Mouse (Mus musculus) kidney, embryonic 14.5 days (tissue): Measurements from ENCODE around the gene Zbtb17. TPM values are rescaled to one million over a fixed set of nuclear protein-coding genes. Genes with fewer than 3 reads are reported as not detected.

Experiments
- ATAC-seq: fragments of 200-750 bp; cut with Nextera tagmentation; 2 replicates; pipeline ENCODE4 v1.8.0; 2017; ENCODE audit warnings: moderate number of reproducible peaks, mild to moderate bottlenecking, moderate TSS enrichment, moderate library complexity; ENCODE audit not compliant: low FRiP score, low TSS enrichment
- H3K27ac ChIP-seq: fragments of 300-500 bp; sonication (generic); 2 replicates; pipeline ENCODE4 v1.5.1; 2014; ENCODE audit warnings: low read depth, mild to moderate bottlenecking, low read length, moderate library complexity, mixed read lengths
- H3K27me3 ChIP-seq: fragments of 300-500 bp; sonication (generic); 2 replicates; pipeline ENCODE4 v1.6.1; 2014; ENCODE audit warnings: mild to moderate bottlenecking, low read length; ENCODE audit not compliant: control insufficient read depth, insufficient read depth
- H3K36me3 ChIP-seq: fragments of 300-500 bp; sonication (generic); 2 replicates; pipeline ENCODE4 v1.6.1; 2014; ENCODE audit warnings: low read length, mixed read lengths; ENCODE audit not compliant: control insufficient read depth, insufficient read depth
- H3K4me1 ChIP-seq: fragments of 300-500 bp; sonication (generic); 2 replicates; pipeline ENCODE4 v1.6.1; 2014; ENCODE audit warnings: low read length, mixed read lengths; ENCODE audit not compliant: control insufficient read depth, insufficient read depth
- H3K4me2 ChIP-seq: fragments of 300-500 bp; sonication (generic); replicated peaks from 2 replicates; pipeline ENCODE4 v1.6.1; 2014; ENCODE audit warnings: low read depth, mild to moderate bottlenecking, low read length
- H3K4me3 ChIP-seq: fragments of 300-500 bp; sonication (generic); 2 replicates; pipeline ENCODE4 v1.5.1; 2014; ENCODE audit warnings: mild to moderate bottlenecking, low read length
- H3K9ac ChIP-seq: fragments of 300-500 bp; sonication (generic); 2 replicates; pipeline ENCODE4 v1.6.1; 2014; ENCODE audit warnings: low read depth, mild to moderate bottlenecking, low read length, moderate library complexity
- H3K9me3 ChIP-seq: fragments of 300-500 bp; sonication (generic); 2 replicates; pipeline ENCODE4 v1.6.1; 2016; ENCODE audit warnings: low read length; ENCODE audit not compliant: control insufficient read depth
- WGBS: fragments of 180-500 bp; shearing (Covaris S2); extraction: QIAGEN DNeasy Blood & Tissue Kit; methylation state at CpG from one replicate; pipeline ENCODE4 v1.1.7; 2014; 5-methylcytosine and 5-hydroxymethylcytosine counted together
- polyA plus RNA-seq: library from polyadenylated mRNA; unstranded; fragments of >200 nt; fragmentation: Nextera tagmentation; extraction: Ambion mirVana; gene quantifications from 2 replicates; pipeline ENCODE4 v1.2.1, GENCODE M21; 2014

Zbtb17 gene
- polyA plus RNA-seq, 1 experiment from 2014 or later: 37.3 TPM

DNA sequence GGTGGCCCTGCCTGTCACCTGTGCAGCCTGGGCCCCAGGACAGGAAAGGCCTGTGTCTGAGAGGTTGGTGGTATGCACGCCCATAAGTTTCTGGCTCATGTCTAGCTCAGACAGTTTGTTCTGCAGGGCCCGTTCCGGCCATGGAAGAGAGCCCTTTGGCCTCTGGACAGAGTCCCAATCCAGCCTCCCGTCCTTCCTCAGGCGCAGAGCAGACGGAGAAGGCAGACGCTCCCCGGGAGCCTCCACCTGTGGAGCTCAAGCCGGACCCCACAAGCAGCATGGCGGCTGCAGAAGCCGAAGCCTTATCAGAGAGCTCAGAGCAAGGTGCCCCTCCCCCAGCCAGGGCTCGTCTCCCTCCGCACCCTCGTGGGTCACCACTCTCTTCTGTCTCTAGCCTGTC lies 19.0 kb downstream of the Zbtb17 start:
- Histone ChIP-seq H3K27ac (no peak overlapping the region), H3K4me3 (no peak overlapping the region), H3K4me1 (peaks cover 7% of the 10 kb centered on the region), H3K27me3 (no peaks in the 10 kb centered on the region), H3K9me3 (no peaks in the 10 kb centered on the region), H3K9ac (no peak overlapping the region), H3K4me2 (no peak overlapping the region), H3K36me3 (peaks cover 75% of the 10 kb centered on the region)
- 84% methylated on average over 13 of the region's 14 CpGs for WGBS
- no peak for ATAC-seq

DNA sequence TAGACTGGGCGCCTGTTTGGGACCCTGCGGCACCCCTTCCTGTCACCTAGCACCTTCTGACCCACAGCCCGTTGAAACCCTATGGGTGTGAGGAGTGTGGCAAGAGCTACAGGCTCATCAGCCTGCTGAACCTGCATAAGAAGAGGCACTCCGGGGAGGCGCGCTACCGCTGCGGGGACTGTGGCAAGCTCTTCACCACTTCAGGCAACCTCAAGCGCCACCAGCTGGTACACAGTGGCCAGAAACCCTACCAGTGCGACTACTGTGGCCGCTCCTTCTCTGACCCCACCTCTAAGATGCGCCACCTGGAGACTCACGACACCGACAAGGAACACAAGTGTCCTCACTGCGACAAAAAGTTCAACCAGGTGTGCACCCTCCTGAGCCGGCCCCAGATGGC lies 20.3 kb downstream of the Zbtb17 start:
- H3K4me3 ChIP-seq: no peak overlapping the region
- no peaks in the 10 kb centered on the region for H3K27me3 ChIP-seq
- no peak overlapping the region for H3K9ac ChIP-seq
- no peak overlapping the region for H3K27ac ChIP-seq
- ATAC-seq: no peak
- no peaks in the 10 kb centered on the region for H3K4me1 ChIP-seq
- no peak overlapping the region for H3K4me2 ChIP-seq
- H3K9me3 ChIP-seq: no peaks in the 10 kb centered on the region
- WGBS: 82% methylated on average over 16 of the region's 16 CpGs
- peaks cover 84% of the 10 kb centered on the region for H3K36me3 ChIP-seq

DNA sequence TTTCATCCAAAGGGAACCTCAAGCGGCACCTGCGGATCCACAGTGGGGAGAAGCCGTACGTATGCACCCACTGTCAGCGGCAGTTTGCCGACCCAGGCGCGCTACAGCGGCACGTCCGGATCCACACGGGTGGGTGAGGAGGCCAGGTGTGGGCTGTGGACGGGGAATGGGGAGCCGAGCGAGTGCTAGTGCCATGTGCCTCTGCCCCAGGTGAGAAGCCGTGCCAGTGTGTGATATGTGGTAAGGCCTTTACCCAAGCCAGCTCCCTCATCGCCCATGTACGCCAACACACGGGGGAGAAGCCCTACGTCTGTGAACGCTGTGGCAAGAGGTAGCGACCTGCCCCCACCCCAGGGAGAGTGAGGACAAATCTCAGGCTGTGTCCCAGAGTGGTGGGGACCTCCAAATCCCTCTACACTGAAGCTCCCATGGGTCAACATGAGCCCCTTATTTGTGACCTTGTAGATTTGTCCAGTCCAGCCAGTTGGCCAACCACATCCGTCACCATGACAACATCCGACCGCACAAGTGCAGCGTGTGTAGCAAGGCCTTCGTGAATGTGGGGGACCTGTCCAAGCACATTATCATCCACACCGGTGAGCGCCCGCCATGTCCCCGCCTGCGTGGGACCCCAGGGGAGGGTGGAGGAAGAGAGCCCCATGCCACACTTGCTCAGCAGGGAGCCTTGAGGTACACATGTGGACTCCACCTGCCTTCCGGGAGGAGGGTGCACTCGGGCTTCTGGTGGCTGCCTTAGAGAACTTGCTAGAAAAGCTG lies 21.2 kb downstream of the Zbtb17 start:
- no peak overlapping the region for H3K27ac ChIP-seq
- H3K9me3 ChIP-seq: no peaks in the 10 kb centered on the region
- no peak overlapping the region for H3K4me2 ChIP-seq
- no peak overlapping the region for H3K9ac ChIP-seq
- H3K4me1 ChIP-seq: no peaks in the 10 kb centered on the region
- H3K4me3 ChIP-seq: no peak overlapping the region
- H3K27me3 ChIP-seq: no peaks in the 10 kb centered on the region
- 88% methylated on average over 34 of the region's 34 CpGs for WGBS
- peaks cover 85% of the 10 kb centered on the region for H3K36me3 ChIP-seq
- no peak for ATAC-seq

DNA sequence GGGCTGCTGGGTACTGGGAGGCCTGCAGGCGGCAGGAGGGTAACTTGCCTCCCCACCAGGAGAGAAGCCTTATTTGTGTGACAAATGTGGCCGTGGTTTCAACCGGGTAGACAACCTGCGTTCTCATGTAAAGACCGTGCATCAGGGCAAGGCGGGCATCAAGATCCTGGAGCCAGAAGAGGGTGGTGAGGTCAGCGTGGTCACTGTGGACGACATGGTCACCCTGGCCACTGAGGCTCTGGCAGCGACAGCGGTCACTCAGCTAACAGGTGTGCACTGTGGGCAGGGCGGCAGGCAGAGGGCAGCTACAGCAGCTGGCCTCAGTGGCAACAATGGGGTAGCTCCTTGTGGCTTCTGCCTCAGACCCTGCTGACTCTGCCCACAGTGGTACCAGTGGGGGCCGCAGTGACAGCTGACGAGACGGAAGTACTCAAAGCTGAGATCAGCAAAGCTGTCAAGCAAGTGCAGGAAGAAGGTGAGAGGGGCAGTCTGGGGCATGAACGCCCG lies 21.9 kb downstream of the Zbtb17 start:
- Histone ChIP-seq H3K9me3 (no peaks in the 10 kb centered on the region), H3K4me1 (no peaks in the 10 kb centered on the region), H3K27ac (no peak overlapping the region), H3K9ac (no peak overlapping the region), H3K36me3 (peaks cover 90% of the 10 kb centered on the region), H3K4me3 (no peak overlapping the region), H3K27me3 (no peaks in the 10 kb centered on the region), H3K4me2 (no peak overlapping the region)
- WGBS: 88% methylated on average over 16 of the region's 16 CpGs
- no peak for ATAC-seq

DNA sequence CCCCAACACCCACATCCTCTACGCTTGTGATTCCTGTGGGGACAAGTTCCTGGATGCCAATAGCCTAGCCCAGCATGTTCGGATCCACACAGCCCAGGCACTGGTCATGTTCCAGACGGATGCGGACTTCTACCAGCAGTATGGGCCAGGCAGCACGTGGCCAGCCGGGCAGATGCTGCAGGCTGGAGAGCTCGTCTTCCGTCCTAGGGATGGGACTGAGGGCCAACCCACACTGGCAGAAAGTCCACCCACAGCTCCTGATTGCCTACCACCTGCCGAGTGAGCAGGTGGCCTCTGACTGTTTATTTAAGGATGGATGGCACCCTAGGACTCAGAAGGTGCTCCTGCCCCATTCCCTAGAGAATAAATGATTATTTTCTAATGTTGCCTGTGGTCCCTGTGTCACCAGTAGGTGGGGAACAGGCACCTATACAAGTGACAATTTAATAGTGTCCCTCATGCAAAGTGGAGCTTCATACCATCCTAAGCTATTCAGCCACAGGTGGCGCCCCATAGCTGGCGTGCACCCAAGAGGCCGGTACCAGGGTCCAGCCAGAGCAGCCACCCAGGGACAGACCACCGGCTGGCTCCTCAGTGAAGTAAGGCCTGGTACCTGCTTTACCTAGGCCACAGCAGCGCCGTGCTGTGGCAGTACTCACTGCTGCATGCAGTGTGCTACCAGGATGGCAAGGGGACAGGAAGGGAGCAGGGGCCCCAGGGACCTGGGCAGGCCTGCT lies 22.6 kb downstream of the Zbtb17 start:
- 82% methylated on average over 15 of the region's 15 CpGs for WGBS
- Histone ChIP-seq H3K36me3 (peaks cover 94% of the 10 kb centered on the region), H3K4me3 (no peak overlapping the region), H3K4me1 (no peaks in the 10 kb centered on the region), H3K27me3 (no peaks in the 10 kb centered on the region), H3K27ac (no peak overlapping the region), H3K9ac (no peak overlapping the region), H3K9me3 (no peaks in the 10 kb centered on the region), H3K4me2 (no peak overlapping the region)
- no peak for ATAC-seq

DNA sequence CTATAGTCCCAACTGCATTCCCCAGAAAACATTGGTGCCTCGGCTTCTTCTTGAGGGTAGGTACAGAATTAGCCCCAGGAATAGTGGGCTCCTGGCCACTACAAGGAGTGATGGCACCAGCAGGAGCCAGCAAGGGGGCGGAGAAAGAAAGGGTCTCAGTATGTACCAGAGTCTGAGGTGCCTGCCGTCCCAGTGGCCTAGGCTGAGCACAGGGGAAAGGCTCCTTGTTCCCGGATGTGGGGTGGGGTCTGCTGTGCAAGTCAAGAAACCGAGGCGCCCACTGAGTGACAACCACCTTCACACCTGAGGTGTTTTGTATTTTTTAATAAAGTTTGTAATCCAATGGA lies 23.1 kb downstream of the Zbtb17 start:
- Histone ChIP-seq H3K27ac (no peak overlapping the region), H3K4me2 (no peak overlapping the region), H3K4me3 (no peak overlapping the region), H3K27me3 (no peaks in the 10 kb centered on the region), H3K9me3 (no peaks in the 10 kb centered on the region), H3K9ac (no peak overlapping the region), H3K36me3 (peaks cover 95% of the 10 kb centered on the region), H3K4me1 (no peaks in the 10 kb centered on the region)
- WGBS: 82% methylated on average over 6 of the region's 6 CpGs
- ATAC-seq: no peak

DNA sequence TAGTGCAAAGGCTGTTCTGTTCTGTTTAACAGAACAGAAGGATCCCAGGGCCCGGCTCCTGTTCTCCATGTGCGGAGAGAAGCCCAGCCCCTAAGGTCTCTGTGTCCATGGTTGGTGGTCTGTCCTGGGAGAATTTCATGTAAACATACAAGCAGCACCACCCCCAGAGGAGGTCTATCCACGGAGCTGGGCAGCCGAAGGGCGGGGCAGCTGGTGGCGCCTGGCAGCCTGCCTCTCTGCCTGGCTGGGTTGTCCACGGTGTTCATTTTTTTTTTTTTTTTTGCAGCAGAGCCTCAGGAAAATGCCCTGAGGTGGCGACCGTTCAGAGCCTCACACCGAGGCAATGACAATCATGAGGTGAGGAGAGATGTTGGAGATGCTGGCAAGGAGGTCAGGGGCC lies 24.1 kb downstream of the Zbtb17 start:
- H3K4me3 ChIP-seq: no peak overlapping the region
- H3K27ac ChIP-seq: no peak overlapping the region
- no peaks in the 10 kb centered on the region for H3K4me1 ChIP-seq
- H3K27me3 ChIP-seq: no peaks in the 10 kb centered on the region
- H3K4me2 ChIP-seq: no peak overlapping the region
- H3K36me3 ChIP-seq: peaks cover 96% of the 10 kb centered on the region
- ATAC-seq: no peak
- no peaks in the 10 kb centered on the region for H3K9me3 ChIP-seq
- no peak overlapping the region for H3K9ac ChIP-seq
- WGBS: 64% methylated on average over 10 of the region's 10 CpGs

DNA sequence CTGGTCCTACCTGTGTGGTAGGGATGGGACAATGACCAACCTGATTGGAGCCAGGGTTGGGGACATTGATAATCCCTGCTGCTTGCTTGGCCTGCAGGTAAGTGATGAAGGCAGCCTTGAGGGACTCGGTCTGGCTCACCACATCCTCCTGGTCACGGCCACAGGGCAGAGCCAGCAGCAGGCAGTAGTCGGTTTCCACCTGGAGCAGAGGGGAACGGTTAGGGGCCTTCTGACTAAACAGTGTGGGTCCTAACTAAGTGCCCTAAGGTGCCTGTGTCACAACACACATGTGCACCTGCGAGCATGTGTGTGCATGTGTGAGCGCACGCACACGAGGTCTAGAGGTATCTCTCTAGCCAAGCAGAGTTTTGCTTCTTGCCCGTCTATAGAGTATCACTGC lies 24.9 kb downstream of the Zbtb17 start:
- Histone ChIP-seq H3K4me1 (no peaks in the 10 kb centered on the region), H3K36me3 (peaks cover 96% of the 10 kb centered on the region), H3K27ac (no peak overlapping the region), H3K4me3 (no peak overlapping the region), H3K9ac (no peak overlapping the region), H3K4me2 (no peak overlapping the region), H3K27me3 (no peaks in the 10 kb centered on the region), H3K9me3 (no peaks in the 10 kb centered on the region)
- 90% methylated on average over 9 of the region's 9 CpGs for WGBS
- ATAC-seq: no peak

DNA sequence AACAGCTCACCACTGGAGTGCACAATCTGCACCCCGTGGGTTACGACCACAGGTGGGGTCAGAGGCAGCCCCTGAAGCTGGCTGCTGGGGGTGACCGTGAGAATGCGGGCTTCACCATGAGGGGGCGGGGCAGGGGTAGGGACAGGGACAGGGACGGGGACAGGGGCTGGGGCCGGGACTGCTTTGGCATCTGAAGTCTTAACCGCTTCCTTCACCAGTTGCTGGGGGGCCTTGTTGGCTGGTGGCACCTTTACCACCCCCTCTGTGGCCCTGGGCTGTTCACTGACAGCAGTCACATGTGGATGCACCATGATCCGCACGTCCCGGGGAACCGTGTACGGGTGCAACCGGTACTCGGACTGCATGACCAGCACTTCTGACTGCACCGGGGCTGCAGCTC lies 27.0 kb downstream of the Zbtb17 start:
- no peaks in the 10 kb centered on the region for H3K27me3 ChIP-seq
- no peak overlapping the region for H3K9ac ChIP-seq
- 97% methylated on average over 16 of the region's 16 CpGs for WGBS
- no peak for ATAC-seq
- no peak overlapping the region for H3K27ac ChIP-seq
- H3K4me3 ChIP-seq: no peak overlapping the region
- no peak overlapping the region for H3K4me2 ChIP-seq
- H3K9me3 ChIP-seq: no peaks in the 10 kb centered on the region
- H3K4me1 ChIP-seq: no peaks in the 10 kb centered on the region
- peaks cover 96% of the 10 kb centered on the region for H3K36me3 ChIP-seq
